Mouse (Mus musculus) liver, postnatal 0 days (tissue): ENCODE results near the gene Slc28a1. TPM values are rescaled to one million over a fixed set of nuclear protein-coding genes. Genes with fewer than 3 reads are reported as not detected.
A peak's percentile ranks its signal among the peaks of the same experiment; 100 is the strongest.

ENCODE experiments used
- ATAC-seq: fragments of 200-750 bp; cut with Nextera tagmentation; 2 replicates; pipeline ENCODE4 v1.8.0; 2017; ENCODE audit warnings: mild to moderate bottlenecking, moderate library complexity
- DNase-seq: peaks from one replicate; pipeline ENCODE4 v3.0.0-alpha.2; 2016
- H3K27ac ChIP-seq: fragments of 300-500 bp; sonication (generic); 2 replicates; pipeline ENCODE4 v1.5.1; 2014; ENCODE audit warnings: antibody characterized with exemption, moderate library complexity, mild to moderate bottlenecking, low read depth
- H3K27me3 ChIP-seq: fragments of 300-500 bp; sonication (generic); 2 replicates; pipeline ENCODE4 v1.6.1; 2014; ENCODE audit warnings: low read length, control low read depth, mixed read lengths; ENCODE audit not compliant: insufficient read depth
- H3K36me3 ChIP-seq: fragments of 300-500 bp; sonication (generic); replicated peaks from 2 replicates; pipeline ENCODE4 v1.6.1; 2014; ENCODE audit warnings: mild to moderate bottlenecking, control low read depth, low read length, moderate library complexity, mixed read lengths; ENCODE audit not compliant: insufficient read depth
- H3K4me1 ChIP-seq: fragments of 300-500 bp; sonication (generic); 2 replicates; pipeline ENCODE4 v1.6.1; 2014; ENCODE audit warnings: antibody characterized with exemption, mild to moderate bottlenecking, control low read depth; ENCODE audit not compliant: insufficient read depth
- H3K4me2 ChIP-seq: fragments of 300-500 bp; sonication (generic); 2 replicates; pipeline ENCODE4 v1.6.1; 2014; ENCODE audit warnings: low read depth, mild to moderate bottlenecking, low read length, moderate library complexity, mixed read lengths
- H3K4me3 ChIP-seq: fragments of 300-500 bp; sonication (generic); 2 replicates; pipeline ENCODE4 v1.5.1; 2014; ENCODE audit warnings: low read depth, low read length
- H3K9ac ChIP-seq: fragments of 300-500 bp; sonication (generic); replicated peaks from 2 replicates; pipeline ENCODE4 v1.6.1; 2014; ENCODE audit warnings: mild to moderate bottlenecking, moderate library complexity
- H3K9me3 ChIP-seq: fragments of 300-500 bp; sonication (generic); 2 replicates; pipeline ENCODE4 v1.6.1; 2016; ENCODE audit warnings: mild to moderate bottlenecking, control low read depth, low read length, mixed read lengths
- CTCF ChIP-seq: sonication (generic); IDR thresholded peaks from 2 replicates; pipeline ENCODE4 v1.5.1; 2016; ENCODE audit warnings: antibody characterized with exemption, low read depth
- EP300 ChIP-seq: IDR thresholded peaks from 2 replicates; pipeline ENCODE4 v1.6.1; 2016; ENCODE audit warnings: antibody characterized with exemption, low read depth, mild to moderate bottlenecking
- WGBS: fragments of 180-500 bp; shearing (Covaris S2); extraction: QIAGEN DNeasy Blood & Tissue Kit; methylation state at CpG from one replicate; pipeline ENCODE4 v1.1.7; 2014; ENCODE audit not compliant: insufficient replicate concordance; 5-methylcytosine and 5-hydroxymethylcytosine counted together
- polyA plus RNA-seq: library from polyadenylated mRNA; unstranded; fragments of >200 nt; fragmentation: Nextera tagmentation; extraction: Ambion mirVana; gene quantifications from 2 replicates; pipeline ENCODE4 v1.2.1, GENCODE M21; 2015

Gene Slc28a1
- polyA plus RNA-seq, 1 experiment from 2014 or later: 0.11 TPM

DNA sequence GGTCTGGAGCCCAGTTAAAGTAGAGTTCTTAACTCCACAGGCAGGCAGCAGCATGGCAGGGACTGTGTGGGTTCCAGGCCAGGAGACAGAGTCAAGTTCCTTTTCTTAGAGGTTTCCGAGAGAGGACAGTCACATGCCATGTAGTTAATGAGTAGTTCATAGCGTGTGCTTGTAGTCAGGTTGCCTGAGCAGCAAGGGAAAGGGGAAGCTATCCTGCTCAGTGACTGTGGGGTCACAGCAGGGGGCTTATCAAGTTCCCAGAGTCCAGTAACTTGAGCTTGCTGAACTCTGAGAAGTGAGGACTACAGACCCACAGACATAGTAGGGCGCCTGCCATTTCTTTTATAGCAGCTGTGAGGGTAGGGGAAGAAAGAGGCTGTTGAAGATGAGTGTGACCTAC is 6.5 kb downstream of the Slc28a1 start:
- no peak for DNase-seq
- peaks cover 13% of the 10 kb centered on the region for H3K4me1 ChIP-seq
- TF ChIP-seq EP300 (no peak), CTCF (no peak)
- no peak overlapping the region for H3K27ac ChIP-seq
- no peaks in the 10 kb centered on the region for H3K36me3 ChIP-seq
- no peak for ATAC-seq
- H3K4me2 ChIP-seq: no peak overlapping the region
- 46% methylated on average over 3 of the region's 3 CpGs for WGBS
- H3K9ac ChIP-seq: no peak overlapping the region
- no peaks in the 10 kb centered on the region for H3K9me3 ChIP-seq
- no peaks in the 10 kb centered on the region for H3K27me3 ChIP-seq
- no peak overlapping the region for H3K4me3 ChIP-seq

DNA sequence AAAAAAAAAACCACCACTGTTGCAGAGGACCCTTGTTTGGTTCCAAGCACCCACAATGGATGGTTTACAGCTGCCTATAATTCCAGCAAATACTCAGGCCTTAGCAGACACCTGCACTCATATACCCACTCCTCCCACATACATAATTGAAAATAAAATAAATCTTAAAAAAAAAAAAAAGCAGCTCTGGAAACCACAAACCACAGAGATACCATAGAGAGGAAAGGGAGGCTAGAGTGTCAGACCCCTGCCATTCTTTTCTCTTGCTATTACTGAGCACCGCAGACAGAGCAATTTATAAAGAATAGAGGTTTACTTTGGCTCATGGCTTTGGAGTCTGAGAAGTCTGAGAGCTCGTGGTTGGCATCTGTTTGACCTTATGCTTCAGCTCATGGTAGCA is 8.2 kb downstream of the Slc28a1 start:
- 48% methylated on average over 2 of the region's 2 CpGs for WGBS
- Histone ChIP-seq H3K9me3 (no peaks in the 10 kb centered on the region), H3K4me3 (no peak overlapping the region), H3K9ac (no peak overlapping the region), H3K4me1 (peaks cover 13% of the 10 kb centered on the region), H3K4me2 (peak overlapping the region; percentile 34; the same call in 1 of the 2 replicates), H3K27ac (no peak overlapping the region), H3K27me3 (no peaks in the 10 kb centered on the region), H3K36me3 (no peaks in the 10 kb centered on the region)
- DNase-seq (no peak), ATAC-seq (no peak)
- no peak for TF ChIP-seq EP300
- no peak for TF ChIP-seq CTCF

DNA sequence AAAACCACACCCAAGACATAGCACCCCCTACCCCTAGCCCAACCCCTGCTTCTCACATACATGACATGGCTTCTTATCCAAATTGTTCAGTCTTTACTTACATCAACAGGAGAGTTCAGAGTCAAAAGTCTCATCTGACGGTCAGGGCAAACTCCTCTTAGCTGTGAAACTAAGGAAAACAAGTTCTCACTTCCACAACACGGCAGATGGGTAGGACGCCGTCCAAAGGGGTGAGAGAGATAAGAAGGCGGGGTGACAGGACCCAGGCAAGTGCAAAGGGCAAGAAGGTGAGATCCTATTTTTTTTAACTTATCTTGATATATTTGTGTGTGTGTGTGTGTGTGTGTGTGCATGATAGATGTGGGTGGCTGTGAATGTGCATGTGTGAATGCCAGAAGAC is 9.0 kb downstream of the Slc28a1 start:
- DNase-seq (no peak), ATAC-seq (0 out of 2 replicates have a peak, but pooled peaks have one; percentile 29)
- Histone ChIP-seq H3K9me3 (no peaks in the 10 kb centered on the region), H3K36me3 (no peaks in the 10 kb centered on the region), H3K27ac (no peak overlapping the region), H3K27me3 (no peaks in the 10 kb centered on the region), H3K9ac (no peak overlapping the region), H3K4me2 (peak overlapping the region; percentile 34; the same call in 1 of the 2 replicates), H3K4me1 (peaks cover 13% of the 10 kb centered on the region), H3K4me3 (no peak overlapping the region)
- no peak for TF ChIP-seq EP300
- no peak for TF ChIP-seq CTCF
- WGBS: 54% methylated on average over 5 of the region's 5 CpGs

DNA sequence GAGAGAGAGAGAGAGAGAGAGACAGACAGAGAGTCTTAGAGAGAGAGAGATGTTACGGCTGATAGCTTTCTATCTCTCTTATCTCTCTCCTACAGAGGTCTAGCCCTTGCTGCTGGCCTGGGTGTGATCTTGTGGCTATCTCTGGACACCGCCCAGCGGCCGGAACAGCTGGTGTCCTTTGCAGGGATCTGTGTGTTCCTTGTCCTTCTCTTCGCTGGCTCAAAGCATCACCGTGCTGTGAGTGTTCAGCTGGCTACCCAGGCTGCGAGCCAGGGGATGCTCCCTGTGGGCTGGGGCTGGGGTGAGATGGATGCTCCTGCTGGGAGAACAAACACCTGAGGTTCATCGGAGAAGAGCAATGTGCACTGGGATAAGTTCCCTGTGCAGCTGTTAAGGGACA is 10.2 kb downstream of the Slc28a1 start:
- DNase-seq (peak; percentile 31), ATAC-seq (peak; percentile 75)

GRCm38 (mm10) chr7:81125215-81126175 is 10.9 kb downstream of the Slc28a1 start:
- H3K4me2 ChIP-seq: peak overlapping the region; percentile 49
- WGBS: 73% methylated on average over 10 of the region's 10 CpGs
- no peaks in the 10 kb centered on the region for H3K9me3 ChIP-seq
- H3K4me1 ChIP-seq: peaks cover 13% of the 10 kb centered on the region
- ATAC-seq (no peak), DNase-seq (no peak)
- H3K4me3 ChIP-seq: no peak overlapping the region
- H3K27ac ChIP-seq: no peak overlapping the region; the same call in 1 of the 2 replicates
- no peaks in the 10 kb centered on the region for H3K36me3 ChIP-seq
- no peak overlapping the region for H3K9ac ChIP-seq
- no peaks in the 10 kb centered on the region for H3K27me3 ChIP-seq
- TF ChIP-seq CTCF (no peak), EP300 (no peak)

More for the DNA sequence above, 10.2 kb downstream of the Slc28a1 start:
- TF ChIP-seq CTCF (no peak), EP300 (peak; percentile 80)
- Histone ChIP-seq H3K4me1 (peaks cover 13% of the 10 kb centered on the region), H3K4me3 (no peak overlapping the region), H3K9ac (no peak overlapping the region), H3K27me3 (no peaks in the 10 kb centered on the region), H3K4me2 (peak overlapping the region; percentile 49), H3K36me3 (no peaks in the 10 kb centered on the region), H3K27ac (no peak overlapping the region), H3K9me3 (no peaks in the 10 kb centered on the region)
- 61% methylated on average over 8 of the region's 8 CpGs for WGBS

- DNase-seq: no peak
- Histone ChIP-seq H3K9ac (no peak overlapping the region), H3K27ac (no peak overlapping the region), H3K27me3 (no peaks in the 10 kb centered on the region), H3K36me3 (no peaks in the 10 kb centered on the region), H3K4me1 (peaks cover 9% of the 10 kb centered on the region), H3K9me3 (no peaks in the 10 kb centered on the region), H3K4me2 (no peak overlapping the region), H3K4me3 (no peak overlapping the region)
- ATAC-seq: no peak
- TF ChIP-seq CTCF: no peak
- no peak for TF ChIP-seq EP300
- 71% methylated on average over 7 of the region's 7 CpGs for WGBS
Observed at GRCm38 (mm10) chr7:81131864-81132263, 17.3 kb downstream of the Slc28a1 start.
